Mouse (Mus musculus) MEL (cell line): Measurements from ENCODE around the gene Egr2. TPM values are rescaled to one million over a fixed set of nuclear protein-coding genes. Genes with fewer than 3 reads are reported as not detected.

Experiments used
- DNase-seq: peaks from one replicate; pipeline ENCODE4 v3.0.0; 2011; ENCODE audit warnings: low read depth, low spot score
- H3K27ac ChIP-seq: 2 replicates; pipeline ENCODE4 v1.5.1; 2012; ENCODE audit warnings: low read depth, mild to moderate bottlenecking, control low read depth, low read length, moderate library complexity; ENCODE audit not compliant: control insufficient read depth
- H3K27me3 ChIP-seq, 2 experiments: fragments of 150-350 bp in 1 of 2; sonication (generic) in 1 of 2; 2 replicates each; pipeline ENCODE4 v1.6.1; 2012; ENCODE audit warnings: low read length in 2 of 2, mild to moderate bottlenecking in 2 of 2, improper control_type of control experiment in 1 of 2, moderate library complexity in 1 of 2; ENCODE audit not compliant: insufficient read depth in 2 of 2, control insufficient read depth in 1 of 2
- H3K36me3 ChIP-seq, 2 experiments: 2 replicates each; pipeline ENCODE4 v1.6.1; 2012 to 2014; ENCODE audit warnings: low read length in 2 of 2, improper control_type of control experiment in 1 of 2, inconsistent platforms in 1 of 2, mild to moderate bottlenecking in 1 of 2; ENCODE audit not compliant: insufficient read depth in 2 of 2, control insufficient read depth in 1 of 2
- H3K4me1 ChIP-seq, 2 experiments: fragments of 150-350 bp in 1 of 2; sonication (generic) in 1 of 2; 2 replicates each; pipeline ENCODE4 v1.6.1; 2012; ENCODE audit warnings: low read length in 2 of 2, improper control_type of control experiment in 1 of 2, mild to moderate bottlenecking in 1 of 2; ENCODE audit not compliant: insufficient read depth in 2 of 2, control insufficient read depth in 1 of 2
- H3K4me3 ChIP-seq, 2 experiments: fragments of 150-350 bp in 1 of 2; sonication (generic) in 1 of 2; 2 replicates each; pipeline ENCODE4 v1.5.1; 2012; ENCODE audit warnings: low read depth in 2 of 2, low read length in 2 of 2, mild to moderate bottlenecking in 2 of 2, moderate library complexity in 2 of 2, control low read depth in 1 of 2, improper control_type of control experiment in 1 of 2; ENCODE audit not compliant: control insufficient read depth in 1 of 2, insufficient read depth in 1 of 2
- H3K79me2 ChIP-seq: 2 replicates; pipeline ENCODE4 v1.6.1; 2012; ENCODE audit warnings: mild to moderate bottlenecking, low read length, moderate library complexity; ENCODE audit not compliant: control insufficient read depth, poor library complexity, insufficient read depth
- H3K9ac ChIP-seq: 2 replicates; pipeline ENCODE4 v1.6.1; 2012; ENCODE audit warnings: low read depth, mild to moderate bottlenecking, control low read depth, low read length, moderate library complexity; ENCODE audit not compliant: control insufficient read depth, poor library complexity, severe bottlenecking
- H3K9me3 ChIP-seq: fragments of 150-350 bp; sonication (generic); replicated peaks from 2 replicates; pipeline ENCODE4 v1.6.1; 2012; ENCODE audit warnings: mild to moderate bottlenecking, low read length, improper control_type of control experiment, moderate library complexity; ENCODE audit not compliant: insufficient read depth
- CHD2 ChIP-seq: IDR thresholded peaks from 2 replicates; pipeline ENCODE4 v1.6.1; 2011; ENCODE audit warnings: low read length, improper control_type of control experiment
- EP300 ChIP-seq, 2 experiments: IDR thresholded peaks; 2 replicates each; pipeline ENCODE4 v1.6.1; 2011; ENCODE audit warnings: improper control_type of control experiment in 2 of 2, low read length in 2 of 2, low read depth in 1 of 2, mild to moderate bottlenecking in 1 of 2
- ETS1 ChIP-seq: IDR thresholded peaks from 2 replicates; pipeline ENCODE4 v1.6.1; 2012; ENCODE audit warnings: low read depth, mild to moderate bottlenecking, inconsistent platforms, low read length, improper control_type of control experiment, moderate library complexity
- HCFC1 ChIP-seq: IDR thresholded peaks from 2 replicates; pipeline ENCODE4 v1.6.1; 2012; ENCODE audit warnings: low read depth, mild to moderate bottlenecking, inconsistent platforms, low read length, improper control_type of control experiment, moderate library complexity
- KAT2A ChIP-seq: conservative IDR thresholded peaks from 2 replicates; pipeline ENCODE4 v1.6.1; 2012; ENCODE audit warnings: low read depth, low read length, improper control_type of control experiment, inconsistent platforms
- MAFK ChIP-seq: IDR thresholded peaks from 2 replicates; pipeline ENCODE4 v1.6.1; 2011; ENCODE audit warnings: low read depth, mild to moderate bottlenecking, low read length, improper control_type of control experiment, borderline replicate concordance
- MAX ChIP-seq: IDR thresholded peaks from 2 replicates; pipeline ENCODE4 v1.6.1; 2011; ENCODE audit warnings: low read length, improper control_type of control experiment
- MAZ ChIP-seq: IDR thresholded peaks from 2 replicates; pipeline ENCODE4 v1.6.1; 2012; ENCODE audit warnings: low read depth, mild to moderate bottlenecking, inconsistent platforms, low read length, improper control_type of control experiment
- MEF2A ChIP-seq: IDR thresholded peaks from 2 replicates; pipeline ENCODE4 v1.6.1; 2014; ENCODE audit warnings: low read depth, mild to moderate bottlenecking, inconsistent platforms, low read length, improper control_type of control experiment; ENCODE audit not compliant: poor library complexity, insufficient replicate concordance, severe bottlenecking; ENCODE audit errors: extremely low read depth
- NELFE ChIP-seq: IDR thresholded peaks from 2 replicates; pipeline ENCODE4 v1.6.1; 2011; ENCODE audit warnings: low read depth, low read length, improper control_type of control experiment
- POLR2A ChIP-seq, 2 experiments: IDR thresholded peaks; 2 replicates each; pipeline ENCODE4 v1.6.1; 2011 to 2012; ENCODE audit warnings: low read length in 2 of 2, mild to moderate bottlenecking in 2 of 2, control low read depth in 1 of 2, improper control_type of control experiment in 1 of 2, low read depth in 1 of 2, moderate library complexity in 1 of 2; ENCODE audit not compliant: control insufficient read depth in 1 of 2, insufficient read depth in 1 of 2, poor library complexity in 1 of 2
- POLR2AphosphoS5 ChIP-seq: IDR thresholded peaks from 2 replicates; pipeline ENCODE4 v1.6.1; 2012; ENCODE audit warnings: low read depth, borderline replicate concordance, mild to moderate bottlenecking, inconsistent platforms, low read length, moderate library complexity, mixed read lengths
- TBP ChIP-seq: IDR thresholded peaks from 2 replicates; pipeline ENCODE4 v1.8.0; 2011; ENCODE audit warnings: low read depth, low read length, improper control_type of control experiment
- TCF12 ChIP-seq: IDR thresholded peaks from 2 replicates; pipeline ENCODE4 v1.6.1; 2014; ENCODE audit warnings: low read depth, mild to moderate bottlenecking, inconsistent platforms, low read length, improper control_type of control experiment, moderate library complexity
- UBTF ChIP-seq: IDR thresholded peaks from 2 replicates; pipeline ENCODE4 v1.6.1; 2012; ENCODE audit warnings: low read depth, mild to moderate bottlenecking, inconsistent platforms, low read length, improper control_type of control experiment, moderate library complexity, borderline replicate concordance; ENCODE audit not compliant: insufficient read depth
- USF1 ChIP-seq: IDR thresholded peaks from 2 replicates; pipeline ENCODE4 v1.6.1; 2014; ENCODE audit warnings: low read depth, mild to moderate bottlenecking, inconsistent platforms, low read length, improper control_type of control experiment, moderate library complexity
- ZKSCAN1 ChIP-seq: IDR thresholded peaks from 2 replicates; pipeline ENCODE4 v1.6.1; 2012; ENCODE audit warnings: low read depth, mild to moderate bottlenecking, inconsistent platforms, low read length, improper control_type of control experiment, moderate library complexity
- ZMIZ1 ChIP-seq: IDR thresholded peaks from 2 replicates; pipeline ENCODE4 v1.6.1; 2012; ENCODE audit warnings: low read depth, mild to moderate bottlenecking, inconsistent platforms, low read length, improper control_type of control experiment, moderate library complexity
- polyA plus RNA-seq, 2 experiments: library from polyadenylated mRNA; stranded (reverse) in 1 of 2; unstranded in 1 of 2; fragments of >175 nt in 1 of 2; fragments of >200 nt in 1 of 2; gene quantifications; 2 replicates each; pipeline versions ENCODE4 v1.2.1 to v1.2.4; 2012; ENCODE audit warnings: low replicate concordance in 2 of 2, low read depth in 1 of 2; ENCODE audit not compliant: insufficient read length in 2 of 2, insufficient read depth in 1 of 2, missing spikeins in 1 of 2
- total RNA-seq: library from RNA; depleted of rRNA; stranded (reverse); fragments of 300-350 nt; gene quantifications from 2 replicates; pipeline ENCODE4 v1.2.3, GENCODE M21; 2012

Gene Egr2
- total and polyA plus RNA-seq, 3 experiments, result 0.23 to 0.24 TPM; not detected in 1

GRCm38 (mm10) chr10:67497144-67497892 is 38.0 kb upstream of the Egr2 start:
- DNase-seq, result no peak
- no peak overlapping the region for H3K27ac ChIP-seq
- no peaks in the 10 kb centered on the region for H3K4me1 ChIP-seq
- no peak overlapping the region for H3K9ac ChIP-seq
- TF ChIP-seq ETS1 (no peak), HCFC1 (no peak), MAFK (no peak), KAT2A (no peak), TCF12 (no peak), ZMIZ1 (no peak), POLR2AphosphoS5 (no peak), UBTF (no peak), USF1 (no peak), ZKSCAN1 (no peak), POLR2A (IDR thresholded peaks at IDR 0.05; ENCODE audit: control insufficient read depth in 1 of 2, insufficient read depth in 1 of 2, low read depth in 1 of 2, low read length in 2 of 2, poor library complexity in 1 of 2) (no peak), MAZ (no peak)
- H3K9me3 ChIP-seq, result no peaks in the 10 kb centered on the region
- H3K4me3 ChIP-seq, result no peak overlapping the region
- no peaks in the 10 kb centered on the region for H3K27me3 ChIP-seq
- no peaks in the 10 kb centered on the region for H3K36me3 ChIP-seq
- H3K79me2 ChIP-seq, result no peaks in the 10 kb centered on the region

- H3K27ac ChIP-seq, result no peak overlapping the region
- no peaks in the 10 kb centered on the region for H3K4me1 ChIP-seq
- no peak overlapping the region for H3K9ac ChIP-seq
- no peaks in the 10 kb centered on the region for H3K9me3 ChIP-seq
- no peaks in the 10 kb centered on the region for H3K79me2 ChIP-seq
- DNase-seq, result no peak
- H3K4me3 ChIP-seq, result no peak overlapping the region
- no peaks in the 10 kb centered on the region for H3K36me3 ChIP-seq
- TF ChIP-seq POLR2A (IDR thresholded peaks at IDR 0.05; ENCODE audit: control insufficient read depth in 1 of 2, insufficient read depth in 1 of 2, low read depth in 1 of 2, low read length in 2 of 2, poor library complexity in 1 of 2), result no peak
- no peak for TF ChIP-seq ZKSCAN1
- TF ChIP-seq MEF2A, result no peak
- TF ChIP-seq NELFE, result no peak
- TF ChIP-seq CHD2, result no peak
- TF ChIP-seq TBP, result no peak
- no peak for TF ChIP-seq MAX
- TF ChIP-seq EP300 (IDR thresholded peaks at IDR 0.05; ENCODE audit: low read depth in 1 of 2, low read length in 2 of 2), result no peak
- H3K27me3 ChIP-seq, result no peaks in the 10 kb centered on the region
These were observed 37.3 kb upstream of the Egr2 start for GRCm38 (mm10) chr10:67497951-67498350.
